In genomic region chr7:80392119-80392518, GRCm38 (mm10) we compare ENCODE assay signal across 27 mouse cellular contexts. TPM values are rescaled to one million over a fixed set of nuclear protein-coding genes. Genes with fewer than 3 reads are reported as not detected.
A peak's percentile ranks its signal among the peaks of the same experiment; 100 is the strongest.
DNase-seq lines count a peak whose midpoint lies in the region; ATAC-seq and TF ChIP-seq lines count a peak whose summit lies in the region.
"Had no signal": no experiment of that assay in that cellular context is flagged by ENCODE, and none has a peak within 500 bp of the region (broad histone marks: within the 10 kb centered on the region; RNA-seq: fewer than 3 reads in every experiment).

No protein-coding gene starts in this region.

- peak; percentile 53 for DNase-seq in urinary bladder, postnatal 14 days (ENCODE audit: low spot score)
- no peak for DNase-seq in urinary bladder, postnatal 10 days (ENCODE audit: low spot score)
- DNase-seq in layer of hippocampus, postnatal 14 days (ENCODE audit: low spot score in 2 of 2), result no peak
- DNase-seq: adrenal gland, postnatal 10 days; adrenal gland, postnatal 36 days; cerebellum, adult 11 months; cerebellum, adult 8-10 months; cerebellum, postnatal 36 days; embryo, embryonic 11 days; gastrocnemius, postnatal 25 days; heart, adult 18-20 months; heart, postnatal 10 days; heart, postnatal 36 days had no signal

- H3K4me2 ChIP-seq in myocyte (ENCODE audit: low read depth), result no peak overlapping the region
- H3K4me2 ChIP-seq: embryonic facial prominence, embryonic 13.5 days; forebrain, embryonic 12.5 days; forebrain, embryonic 15.5 days; heart, embryonic 12.5 days; heart, embryonic 15.5 days; hindbrain, embryonic 13.5 days had no signal

- no peaks in the 10 kb centered on the region for H3K9me3 ChIP-seq in megakaryocyte, embryonic 14.5 days
- H3K9me3 ChIP-seq: embryonic facial prominence, embryonic 10.5 days; embryonic facial prominence, embryonic 13.5 days; forebrain, embryonic 12.5 days; forebrain, embryonic 15.5 days; heart, embryonic 12.5 days; heart, embryonic 15.5 days; hindbrain, embryonic 10.5 days; hindbrain, embryonic 13.5 days had no signal

- no peak for ATAC-seq in megakaryocyte, adult 5-6 weeks (ENCODE audit: poor library complexity, severe bottlenecking)
- ATAC-seq: CD4-positive, CD25-positive, alpha-beta regulatory T cell, adult 4 months; forebrain, embryonic 15.5 days; hindbrain, embryonic 16.5 days had no signal

- no peaks in the 10 kb centered on the region for H3K79me2 ChIP-seq in myocyte (ENCODE audit: control insufficient read depth, insufficient read depth)

- no peak overlapping the region for H3ac ChIP-seq in myocyte (ENCODE audit: control insufficient read depth, insufficient read length)

- no peaks in the 10 kb centered on the region for H3K27me3 ChIP-seq in megakaryocyte, embryonic 14.5 days (replicated peaks)
- no peaks in the 10 kb centered on the region for H3K27me3 ChIP-seq in myocyte (ENCODE audit: control insufficient read depth, insufficient read depth, insufficient read length)
- H3K27me3 ChIP-seq: embryonic facial prominence, embryonic 13.5 days; heart, embryonic 12.5 days; heart, embryonic 15.5 days had no signal

- H3K4me1 ChIP-seq in megakaryocyte, embryonic 14.5 days, result peaks cover 74% of the 10 kb centered on the region

- H3K4me3 ChIP-seq in megakaryocyte, embryonic 14.5 days (replicated peaks), result peak overlapping the region; percentile 34
- no peak overlapping the region for H3K4me3 ChIP-seq in myocyte
- H3K4me3 ChIP-seq: embryonic facial prominence, embryonic 10.5 days; embryonic facial prominence, embryonic 13.5 days; erythroblast, embryonic 14.5 days; forebrain, embryonic 12.5 days; forebrain, embryonic 15.5 days; heart, embryonic 12.5 days; heart, embryonic 15.5 days; hindbrain, embryonic 10.5 days; hindbrain, embryonic 13.5 days had no signal

- H3K36me3 ChIP-seq in megakaryocyte, embryonic 14.5 days (replicated peaks; ENCODE audit: low read length), result peaks cover 83% of the 10 kb centered on the region
- peaks cover 19% of the 10 kb centered on the region for H3K36me3 ChIP-seq in myocyte (ENCODE audit: control insufficient read depth, insufficient read depth)

- TF ChIP-seq POLR2A in myocyte (IDR thresholded peaks at IDR 0.05; ENCODE audit: insufficient read length, low read depth), result peak; percentile 20

TF ChIP-seq in myocyte, 11 proteins besides CTCF, POLR2A, EP300 and RAD21:
- TF ChIP-seq SRF (IDR thresholded peaks at IDR 0.05; ENCODE audit: control insufficient read depth, insufficient read length, low read depth) (no peak), POLR2AphosphoS2 (IDR thresholded peaks at IDR 0.05; ENCODE audit: insufficient read length, low read depth) (no peak), E2F4 (IDR thresholded peaks at IDR 0.05; ENCODE audit: insufficient read depth) (no peak), MAX (IDR thresholded peaks at IDR 0.05; ENCODE audit: low read depth) (no peak), TCF12 (IDR thresholded peaks at IDR 0.05; ENCODE audit: insufficient read depth, poor library complexity, severe bottlenecking) (no peak), USF1 (IDR thresholded peaks at IDR 0.05; ENCODE audit: low read depth) (no peak), REST (IDR thresholded peaks at IDR 0.05; ENCODE audit: insufficient read depth, insufficient read length) (no peak), MYOG (IDR thresholded peaks at IDR 0.05; ENCODE audit: control insufficient read depth in 1 of 3, insufficient read depth in 1 of 3, insufficient read length in 2 of 3, low read depth in 2 of 3) (no peak), MYOD1 (IDR thresholded peaks at IDR 0.05; ENCODE audit: control insufficient read depth in 1 of 3, insufficient read length in 2 of 3, low read depth in 2 of 3) (no peak), CEBPB (IDR thresholded peaks at IDR 0.05; ENCODE audit: insufficient read depth, poor library complexity, severe bottlenecking) (no peak)

RNA-seq across cellular contexts. Expression of gene Fes, which starts 4.4 kb away (rescaled TPM):
- polyA plus RNA-seq in megakaryocyte, embryonic 14.5 days (2012; ENCODE audit: insufficient read depth, low replicate concordance), result 42.2 and 53.1 TPM in 2 replicates
- 260 and 265 TPM in 2 replicates for total RNA-seq in megakaryocyte, adult 5-6 weeks (2015)
- 252 and 267 TPM in 2 replicates for total RNA-seq in megakaryocyte, adult 5-6 weeks (2017)
- polyA plus RNA-seq in myocyte (2012; fragmentation: generic; extraction: Trizol), result 0.54 TPM
- 1 to 10 TPM; 5.6 to 9.9 TPM for total RNA-seq in layer of hippocampus, postnatal 14 days (2021)

RNA-seq across cellular contexts. Expression of gene Furin, which starts 13.1 kb away (rescaled TPM):
- polyA plus RNA-seq in megakaryocyte, embryonic 14.5 days (2012; ENCODE audit: insufficient read depth, low replicate concordance), result 72.7 and 125 TPM in 2 replicates
- 28.0 and 34.1 TPM in 2 replicates for total RNA-seq in megakaryocyte, adult 5-6 weeks (2015)
- total RNA-seq in megakaryocyte, adult 5-6 weeks (2017), result 13.8 and 21.3 TPM in 2 replicates
- 64.1 TPM for polyA plus RNA-seq in myocyte (2012; fragmentation: generic; extraction: Trizol)
- total RNA-seq in layer of hippocampus, postnatal 14 days (2021), result 10 to 100 TPM; 48.7 to 50.3 TPM

RNA-seq across cellular contexts. Expression of gene Man2a2, which starts 20.9 kb away (rescaled TPM):
- polyA plus RNA-seq in megakaryocyte, embryonic 14.5 days (2012; ENCODE audit: insufficient read depth, low replicate concordance), result 36.1 and 38.2 TPM in 2 replicates
- 23.3 and 25.3 TPM in 2 replicates for total RNA-seq in megakaryocyte, adult 5-6 weeks (2015)
- 27.8 and 39.5 TPM in 2 replicates for total RNA-seq in megakaryocyte, adult 5-6 weeks (2017)
- polyA plus RNA-seq in myocyte (2012; fragmentation: generic; extraction: Trizol), result 35.7 TPM
- 100 to 1,000 TPM; 124 to 139 TPM for total RNA-seq in layer of hippocampus, postnatal 14 days (2021)

RNA-seq across cellular contexts. Expression of gene Hddc3, which starts 49.2 kb away (rescaled TPM):
- 17.4 and 104 TPM in 2 replicates for polyA plus RNA-seq in megakaryocyte, embryonic 14.5 days (2012; ENCODE audit: insufficient read depth, low replicate concordance)
- 6.7 and 8.5 TPM in 2 replicates for total RNA-seq in megakaryocyte, adult 5-6 weeks (2015)
- total RNA-seq in megakaryocyte, adult 5-6 weeks (2017), result 6.1 and 11.1 TPM in 2 replicates
- 83.3 TPM for polyA plus RNA-seq in myocyte (2012; fragmentation: generic; extraction: Trizol)
- total RNA-seq in layer of hippocampus, postnatal 14 days (2021), result 10 to 100 TPM; 45.8 to 46.3 TPM

RNA-seq across cellular contexts. Expression of gene Unc45a, which starts 51.3 kb away (rescaled TPM):
- polyA plus RNA-seq in megakaryocyte, embryonic 14.5 days (2012; ENCODE audit: insufficient read depth, low replicate concordance), result 37.4 and 78.5 TPM in 2 replicates
- 4.1 and 4.7 TPM in 2 replicates for total RNA-seq in megakaryocyte, adult 5-6 weeks (2015)
- 7.2 and 13.0 TPM in 2 replicates for total RNA-seq in megakaryocyte, adult 5-6 weeks (2017)
- 38.4 TPM for polyA plus RNA-seq in myocyte (2012; fragmentation: generic; extraction: Trizol)
- 10 to 100 TPM; 40.6 to 47.9 TPM for total RNA-seq in layer of hippocampus, postnatal 14 days (2021)

Comparison
In these comparisons a context has a peak if more than half of its experiments do, and no peak if none do; other contexts are left out.
1. RNA of gene Fes, which starts 4.4 kb away (total RNA-seq): 252 to 267 TPM in megakaryocyte, adult 5-6 weeks; 5.6 to 9.9 TPM in layer of hippocampus, postnatal 14 days; every median in the first group is over 10 times any median in the second.